Comparison of ENCODE assay signal across 16 mouse cellular contexts in genomic region chr10:24972923-24973322, GRCm38 (mm10). TPM values are rescaled to one million over a fixed set of nuclear protein-coding genes. Genes with fewer than 3 reads are reported as not detected.
DNase-seq lines count a peak whose midpoint lies in the region; ATAC-seq and TF ChIP-seq lines count a peak whose summit lies in the region.
"Had no signal": no experiment of that assay in that cellular context is flagged by ENCODE, and none has a peak within 500 bp of the region (broad histone marks: within the 10 kb centered on the region; RNA-seq: fewer than 3 reads in every experiment).

No protein-coding gene starts in this region.

- peaks cover 22% of the 10 kb centered on the region for H3K4me1 ChIP-seq in heart, embryonic 13.5 days
- H3K4me1 ChIP-seq in lung, postnatal 0 days (ENCODE audit: insufficient read depth, low read depth, low read length), result no peaks in the 10 kb centered on the region
- H3K4me1 ChIP-seq in embryonic facial prominence, embryonic 12.5 days, result peaks cover 11% of the 10 kb centered on the region
- H3K4me1 ChIP-seq in stomach, embryonic 16.5 days (ENCODE audit: control insufficient read depth, insufficient read depth, low read length), result 0 out of 2 replicates have a peak, but pooled peaks cover 3% of the 10 kb centered on the region

- no peak for DNase-seq in heart, adult 11 months
- DNase-seq in lung, postnatal 0 days (ENCODE audit: low spot score), result peak; percentile 73
- no peak for DNase-seq in lung, postnatal 10 days
- DNase-seq in B cell, adult 2 months, result no peak
- DNase-seq in adrenal gland, adult (ENCODE audit: inconsistent age in 2 of 2, low spot score in 1 of 2), result no peak
- DNase-seq: adrenal gland, adult 2 months; cerebellum, postnatal 10 days; heart, adult 18-20 months; kidney, postnatal 25 days; liver; right cerebral cortex, postnatal 14 days; thymus, postnatal 14 days had no signal

- TF ChIP-seq CTCF in lung, postnatal 0 days (IDR thresholded peaks at IDR 0.05), result no peak

- no peak for TF ChIP-seq EP300 in lung, postnatal 0 days (IDR thresholded peaks at IDR 0.05)

- no peak for ATAC-seq in heart, embryonic 13.5 days (ENCODE audit: extremely low read depth, insufficient number of reproducible peaks, low FRiP score, low TSS enrichment)
- ATAC-seq in lung, postnatal 0 days, result peak; percentile 94
- peak; percentile 22; the same call in 1 of the 2 replicates for ATAC-seq in embryonic facial prominence, embryonic 12.5 days (ENCODE audit: insufficient number of reproducible peaks, insufficient read depth, low FRiP score, low TSS enrichment)
- no peak for ATAC-seq in stomach, embryonic 16.5 days (ENCODE audit: insufficient read depth, low FRiP score)

- no peak overlapping the region for H3K9ac ChIP-seq in heart, embryonic 13.5 days
- H3K9ac ChIP-seq in lung, postnatal 0 days (replicated peaks; ENCODE audit: low read depth), result no peak overlapping the region
- H3K9ac ChIP-seq in embryonic facial prominence, embryonic 12.5 days, result no peak overlapping the region
- H3K9ac ChIP-seq in stomach, embryonic 16.5 days (ENCODE audit: low read length), result no peak overlapping the region
- H3K9ac ChIP-seq: hindbrain, embryonic 12.5 days had no signal

- no peak overlapping the region for H3K4me3 ChIP-seq in heart, embryonic 13.5 days
- no peak overlapping the region for H3K4me3 ChIP-seq in lung, postnatal 0 days (ENCODE audit: low read depth, low read length)
- H3K4me3 ChIP-seq in embryonic facial prominence, embryonic 12.5 days, result no peak overlapping the region
- no peak overlapping the region for H3K4me3 ChIP-seq in stomach, embryonic 16.5 days (replicated peaks; ENCODE audit: low read length)
- H3K4me3 ChIP-seq: hindbrain, embryonic 12.5 days had no signal

- 24% methylated on average over 4 of the region's 4 CpGs for WGBS in heart, embryonic 13.5 days
- 12% methylated on average over 4 of the region's 4 CpGs for WGBS in lung, postnatal 0 days
- WGBS in embryonic facial prominence, embryonic 12.5 days, result 35% methylated on average over 4 of the region's 4 CpGs
- 19% methylated on average over 4 of the region's 4 CpGs for WGBS in stomach, embryonic 16.5 days

- 0 out of 2 replicates have a peak overlapping the region, but pooled peaks have one; percentile 48 for H3K27ac ChIP-seq in heart, embryonic 13.5 days (replicated peaks)
- H3K27ac ChIP-seq in lung, postnatal 0 days (ENCODE audit: low read length), result no peak overlapping the region
- H3K27ac ChIP-seq in embryonic facial prominence, embryonic 12.5 days, result peak overlapping the region; percentile 59
- peak overlapping the region; percentile 47; the same call in 1 of the 2 replicates for H3K27ac ChIP-seq in stomach, embryonic 16.5 days (ENCODE audit: low read length)
- H3K27ac ChIP-seq: hindbrain, embryonic 12.5 days had no signal

- H3K27me3 ChIP-seq in heart, embryonic 13.5 days (replicated peaks), result no peaks in the 10 kb centered on the region
- H3K27me3 ChIP-seq in lung, postnatal 0 days (replicated peaks; ENCODE audit: insufficient read depth, low read length), result no peaks in the 10 kb centered on the region
- H3K27me3 ChIP-seq in embryonic facial prominence, embryonic 12.5 days, result no peaks in the 10 kb centered on the region
- no peaks in the 10 kb centered on the region for H3K27me3 ChIP-seq in stomach, embryonic 16.5 days (ENCODE audit: control insufficient read depth, insufficient read depth, low read length)
- H3K27me3 ChIP-seq: hindbrain, embryonic 12.5 days had no signal

- no peak overlapping the region for H3K4me2 ChIP-seq in heart, embryonic 13.5 days
- H3K4me2 ChIP-seq in lung, postnatal 0 days (replicated peaks; ENCODE audit: low read depth, low read length), result no peak overlapping the region
- H3K4me2 ChIP-seq in embryonic facial prominence, embryonic 12.5 days (replicated peaks), result no peak overlapping the region
- no peak overlapping the region for H3K4me2 ChIP-seq in stomach, embryonic 16.5 days (ENCODE audit: low read depth, low read length)
- H3K4me2 ChIP-seq: hindbrain, embryonic 12.5 days had no signal

- H3K36me3 ChIP-seq in heart, embryonic 13.5 days, result peaks cover 4% of the 10 kb centered on the region
- no peaks in the 10 kb centered on the region for H3K36me3 ChIP-seq in lung, postnatal 0 days (ENCODE audit: insufficient read depth, low read length)
- H3K36me3 ChIP-seq in embryonic facial prominence, embryonic 12.5 days, result no peaks in the 10 kb centered on the region
- no peaks in the 10 kb centered on the region for H3K36me3 ChIP-seq in stomach, embryonic 16.5 days (ENCODE audit: control insufficient read depth, insufficient read depth, low read length)
- H3K36me3 ChIP-seq: hindbrain, embryonic 12.5 days had no signal

- H3K9me3 ChIP-seq in heart, embryonic 13.5 days, result peaks cover 7% of the 10 kb centered on the region; the same call in 1 of the 2 replicates
- no peaks in the 10 kb centered on the region for H3K9me3 ChIP-seq in lung, postnatal 0 days (ENCODE audit: low read length)
- H3K9me3 ChIP-seq in embryonic facial prominence, embryonic 12.5 days, result no peaks in the 10 kb centered on the region
- no peaks in the 10 kb centered on the region for H3K9me3 ChIP-seq in stomach, embryonic 16.5 days (replicated peaks; ENCODE audit: control insufficient read depth, low read length)
- H3K9me3 ChIP-seq: hindbrain, embryonic 12.5 days had no signal

RNA-seq across cellular contexts. Expression of gene Arg1, which starts 45.6 kb away (rescaled TPM):
- 0.60 and 0.74 TPM in 2 replicates for polyA plus RNA-seq in heart, embryonic 13.5 days (2015; fragmentation: Nextera tagmentation; extraction: Ambion mirVana)
- polyA plus RNA-seq in lung, postnatal 0 days (2015; fragmentation: Nextera tagmentation; extraction: Ambion mirVana), result 4.9 and 8.4 TPM in 2 replicates
- polyA plus RNA-seq in embryonic facial prominence, embryonic 12.5 days (2016; fragmentation: Nextera tagmentation; extraction: Ambion mirVana), result 3.9 and 8.5 TPM in 2 replicates
- 134 and 268 TPM in 2 replicates for polyA plus RNA-seq in stomach, embryonic 16.5 days (2015; fragmentation: Nextera tagmentation; extraction: Ambion mirVana)

Comparison
In these comparisons a context has a peak if more than half of its experiments do, and no peak if none do; other contexts are left out.
1. ATAC-seq: peak in lung, postnatal 0 days (single experiment) and embryonic facial prominence, embryonic 12.5 days (single experiment); none in heart, embryonic 13.5 days (single experiment) and stomach, embryonic 16.5 days (single experiment).
2. RNA of gene Arg1, which starts 45.6 kb away (polyA plus RNA-seq): 134 to 268 TPM in stomach, embryonic 16.5 days; 3.9 to 8.5 TPM in embryonic facial prominence, embryonic 12.5 days, 4.9 to 8.4 TPM in lung, postnatal 0 days and 0.60 to 0.74 TPM in heart, embryonic 13.5 days; every median in the first group is over 10 times any median in the second.